ENCODE assay signal across 25 mouse cellular contexts in genomic region chr1:40771196-40771970, GRCm38 (mm10). TPM values are rescaled to one million over a fixed set of nuclear protein-coding genes. Genes with fewer than 3 reads are reported as not detected.
DNase-seq lines count a peak whose midpoint lies in the region; ATAC-seq lines count a peak whose summit lies in the region.
"Had no signal": no experiment of that assay in that cellular context is flagged by ENCODE, and none has a peak within 500 bp of the region (broad histone marks: within the 10 kb centered on the region; RNA-seq: fewer than 3 reads in every experiment).

No protein-coding gene starts in this region.

- H3K4me1 ChIP-seq in liver, embryonic 15.5 days (replicated peaks), result peaks cover 20% of the 10 kb centered on the region
- H3K4me1 ChIP-seq: embryonic facial prominence, embryonic 12.5 days; heart, embryonic 12.5 days; megakaryocyte, embryonic 14.5 days had no signal

- H3K36me3 ChIP-seq in liver, embryonic 15.5 days (replicated peaks), result no peaks in the 10 kb centered on the region

- H3K27me3 ChIP-seq in liver, embryonic 15.5 days, result no peaks in the 10 kb centered on the region; the same call in 1 of the 2 replicates
- H3K27me3 ChIP-seq: embryonic facial prominence, embryonic 12.5 days; heart, embryonic 12.5 days; hindbrain, embryonic 13.5 days; limb, embryonic 13.5 days; megakaryocyte, embryonic 14.5 days had no signal

- WGBS in liver, embryonic 15.5 days (ENCODE audit: insufficient replicate concordance), result 55% methylated on average over 7 of the region's 7 CpGs

- H3K9ac ChIP-seq in liver, embryonic 15.5 days, result peak overlapping the region; percentile 16
- H3K9ac ChIP-seq: embryonic facial prominence, embryonic 12.5 days; heart, embryonic 12.5 days; hindbrain, embryonic 13.5 days; limb, embryonic 13.5 days; lung, embryonic 14.5 days had no signal

- peak overlapping the region; percentile 69 for H3K27ac ChIP-seq in liver, embryonic 15.5 days (replicated peaks)
- H3K27ac ChIP-seq: embryonic facial prominence, embryonic 12.5 days; hindbrain, embryonic 13.5 days; layer of hippocampus, adult 2 months; limb, embryonic 13.5 days had no signal

- no peaks in the 10 kb centered on the region for H3K9me3 ChIP-seq in liver, embryonic 15.5 days (replicated peaks)
- H3K9me3 ChIP-seq: embryonic facial prominence, embryonic 12.5 days; heart, embryonic 12.5 days; hindbrain, embryonic 13.5 days; limb, embryonic 13.5 days; megakaryocyte, embryonic 14.5 days had no signal

- H3K4me2 ChIP-seq in liver, embryonic 15.5 days, result peak overlapping the region; percentile 58
- H3K4me2 ChIP-seq: embryonic facial prominence, embryonic 12.5 days; heart, embryonic 12.5 days; hindbrain, embryonic 13.5 days; limb, embryonic 13.5 days; lung, embryonic 14.5 days had no signal

- DNase-seq in spleen, adult 12 weeks (ENCODE audit: low spot score), result peak; percentile 4
- no peak for DNase-seq in spleen, postnatal 14 days (ENCODE audit: low spot score in 2 of 2)
- no peak for DNase-seq in adrenal gland, postnatal 4 days (ENCODE audit: low spot score in 2 of 2)
- DNase-seq in kidney, postnatal 25 days, result no peak
- no peak for DNase-seq in ovary, postnatal 10 days (ENCODE audit: low spot score)
- DNase-seq: adrenal gland, postnatal 25 days; cerebellum, adult 11-12 months; cerebellum, postnatal 10 days; heart, postnatal 10 days; kidney, adult 2 months; kidney, postnatal 14 days; lung, embryonic 14.5 days; midbrain, embryonic 14.5 days; retina, postnatal 1 day; thymus, adult 2 months had no signal

- ATAC-seq in erythroid progenitor cell, adult 5-6 weeks (replicated peaks; ENCODE audit: low FRiP score, poor library complexity, severe bottlenecking), result peak; percentile 86
- peak; percentile 90 for ATAC-seq in liver, embryonic 15.5 days (ENCODE audit: insufficient read depth)
- ATAC-seq: forebrain, embryonic 14.5 days had no signal

- H3K4me3 ChIP-seq in liver, embryonic 15.5 days (replicated peaks), result peak overlapping the region; percentile 43
- H3K4me3 ChIP-seq: embryonic facial prominence, embryonic 12.5 days; heart, embryonic 12.5 days; hindbrain, embryonic 13.5 days; layer of hippocampus, adult 2 months; limb, embryonic 13.5 days; megakaryocyte, embryonic 14.5 days had no signal

RNA-seq across cellular contexts. Expression of gene Mfsd9, which starts 19.1 kb away (rescaled TPM):
- 0.42 and 1.8 TPM in 2 replicates for total RNA-seq in erythroid progenitor cell, adult 5-6 weeks (2015; ENCODE audit: low replicate concordance)
- total RNA-seq in erythroid progenitor cell, adult 5-6 weeks (2017; ENCODE audit: low replicate concordance), result 1.9 TPM in 1 of 2 replicates, not detected in the other
- polyA plus RNA-seq in liver, embryonic 15.5 days (2015; fragmentation: Nextera tagmentation; extraction: Ambion mirVana), result 0.89 and 1.1 TPM in 2 replicates
- 1 to 10 TPM; 5.7 to 6.3 TPM for total RNA-seq in adrenal gland, postnatal 4 days (2021)

RNA-seq across cellular contexts. Expression of gene Tmem182, which starts 34.0 kb away (rescaled TPM):
- total RNA-seq in erythroid progenitor cell, adult 5-6 weeks (2015; ENCODE audit: low replicate concordance), result not detected in 2 replicates
- not detected in 2 replicates for total RNA-seq in erythroid progenitor cell, adult 5-6 weeks (2017; ENCODE audit: low replicate concordance)
- polyA plus RNA-seq in liver, embryonic 15.5 days (2015; fragmentation: Nextera tagmentation; extraction: Ambion mirVana), result 0.47 and 0.75 TPM in 2 replicates
- total RNA-seq in adrenal gland, postnatal 4 days (2021), result 1 to 10 TPM; 2.9 to 4.5 TPM
- total RNA-seq: ES-E14 had no signal
- polyA plus RNA-seq: forebrain, embryonic 14.5 days had no signal
